Mouse (Mus musculus): ENCODE results near the gene Opa3. TPM values are rescaled to one million over a fixed set of nuclear protein-coding genes. Genes with fewer than 3 reads are reported as not detected.

Opa3 gene
- polyA plus RNA-seq, 1 experiment from 2014 or later, result 23.3 TPM

GRCm38 (mm10) chr7:19253437-19253836 is 25.3 kb downstream of the Opa3 start:
- H3K27me3 ChIP-seq (replicated peaks), result no peaks in the 10 kb centered on the region
- H3K4me1 ChIP-seq, result peaks cover 36% of the 10 kb centered on the region
- H3K9ac ChIP-seq, result no peak overlapping the region
- ATAC-seq, result no peak
- no peak overlapping the region for H3K4me3 ChIP-seq
- H3K9me3 ChIP-seq (replicated peaks), result no peaks in the 10 kb centered on the region
- peaks cover 39% of the 10 kb centered on the region for H3K36me3 ChIP-seq
- H3K4me2 ChIP-seq, result no peak overlapping the region
- WGBS (ENCODE audit: insufficient replicate concordance), result 61% methylated on average over 5 of the region's 5 CpGs
- H3K27ac ChIP-seq, result peak overlapping the region; percentile 57

- no peaks in the 10 kb centered on the region for H3K27me3 ChIP-seq (replicated peaks)
- no peak for ATAC-seq
- peaks cover 58% of the 10 kb centered on the region for H3K36me3 ChIP-seq
- WGBS (ENCODE audit: insufficient replicate concordance), result 86% methylated on average over 17 of the region's 17 CpGs
- H3K9me3 ChIP-seq (replicated peaks), result no peaks in the 10 kb centered on the region
- H3K4me3 ChIP-seq, result no peak overlapping the region
- H3K9ac ChIP-seq, result no peak overlapping the region
- H3K4me2 ChIP-seq, result no peak overlapping the region
- H3K27ac ChIP-seq, result no peak overlapping the region
- peaks cover 47% of the 10 kb centered on the region for H3K4me1 ChIP-seq
These were observed 27.3 kb downstream of the Opa3 start for GRCm38 (mm10) chr7:19255395-19255794.

GRCm38 (mm10) chr7:19256567-19256966 is 28.4 kb downstream of the Opa3 start:
- H3K4me1 ChIP-seq, result peaks cover 49% of the 10 kb centered on the region
- 0 out of 2 replicates have a peak overlapping the region, but pooled peaks have one; percentile 52 for H3K27ac ChIP-seq
- peaks cover 70% of the 10 kb centered on the region for H3K36me3 ChIP-seq
- ATAC-seq, result no peak
- WGBS (ENCODE audit: insufficient replicate concordance), result 74% methylated on average over 7 of the region's 7 CpGs
- H3K9me3 ChIP-seq (replicated peaks), result no peaks in the 10 kb centered on the region
- H3K9ac ChIP-seq, result no peak overlapping the region
- no peak overlapping the region for H3K4me3 ChIP-seq
- H3K27me3 ChIP-seq (replicated peaks), result no peaks in the 10 kb centered on the region
- no peak overlapping the region; the same call in 1 of the 2 replicates for H3K4me2 ChIP-seq

- peak overlapping the region; percentile 41 for H3K4me3 ChIP-seq
- H3K9me3 ChIP-seq (replicated peaks), result no peaks in the 10 kb centered on the region
- ATAC-seq, result peak; percentile 95
- H3K9ac ChIP-seq, result peak overlapping the region; percentile 50
- WGBS (ENCODE audit: insufficient replicate concordance), result 31% methylated on average over 11 of the region's 11 CpGs
- H3K27me3 ChIP-seq (replicated peaks), result no peaks in the 10 kb centered on the region
- H3K4me1 ChIP-seq, result peaks cover 52% of the 10 kb centered on the region
- peaks cover 79% of the 10 kb centered on the region for H3K36me3 ChIP-seq
- H3K27ac ChIP-seq, result peak overlapping the region; percentile 82
- peak overlapping the region; percentile 63 for H3K4me2 ChIP-seq
These were observed 29.4 kb downstream of the Opa3 start for GRCm38 (mm10) chr7:19257390-19258022.

GRCm38 (mm10) chr7:19258336-19258735 is 30.2 kb downstream of the Opa3 start:
- Histone ChIP-seq H3K9ac (0 out of 2 replicates have a peak overlapping the region, but pooled peaks have one; percentile 50), H3K9me3 (replicated peaks) (no peaks in the 10 kb centered on the region), H3K4me2 (peak overlapping the region; percentile 63), H3K4me3 (peak overlapping the region; percentile 41), H3K27ac (peak overlapping the region; percentile 82), H3K4me1 (peaks cover 49% of the 10 kb centered on the region), H3K36me3 (peaks cover 88% of the 10 kb centered on the region), H3K27me3 (replicated peaks) (no peaks in the 10 kb centered on the region)
- WGBS (ENCODE audit: insufficient replicate concordance), result 64% methylated on average over 3 of the region's 3 CpGs
- no peak for ATAC-seq

GRCm38 (mm10) chr7:19265147-19265546 is 37.0 kb downstream of the Opa3 start:
- H3K4me2 ChIP-seq, result peak overlapping the region; percentile 73
- H3K27me3 ChIP-seq (replicated peaks), result no peaks in the 10 kb centered on the region
- peak overlapping the region; percentile 36 for H3K4me3 ChIP-seq
- no peaks in the 10 kb centered on the region for H3K9me3 ChIP-seq (replicated peaks)
- peak overlapping the region; percentile 64 for H3K9ac ChIP-seq
- WGBS (ENCODE audit: insufficient replicate concordance), result 18% methylated on average over 7 of the region's 7 CpGs
- peaks cover 73% of the 10 kb centered on the region for H3K36me3 ChIP-seq
- ATAC-seq, result peak; percentile 85
- H3K27ac ChIP-seq, result peak overlapping the region; percentile 97
- peaks cover 81% of the 10 kb centered on the region for H3K4me1 ChIP-seq

GRCm38 (mm10) chr7:19265928-19266822 is 38.0 kb downstream of the Opa3 start:
- H3K9ac ChIP-seq, result peak overlapping the region; percentile 64
- peaks cover 80% of the 10 kb centered on the region for H3K4me1 ChIP-seq
- peaks cover 63% of the 10 kb centered on the region for H3K36me3 ChIP-seq
- ATAC-seq, result 0 out of 2 replicates have a peak, but pooled peaks have one; percentile 0
- H3K4me3 ChIP-seq, result peak overlapping the region; percentile 36
- H3K4me2 ChIP-seq, result peak overlapping the region; percentile 73
- no peaks in the 10 kb centered on the region for H3K27me3 ChIP-seq (replicated peaks)
- peak overlapping the region; percentile 97 for H3K27ac ChIP-seq
- H3K9me3 ChIP-seq (replicated peaks), result no peaks in the 10 kb centered on the region
- WGBS (ENCODE audit: insufficient replicate concordance), result 45% methylated on average over 10 of the region's 10 CpGs

GRCm38 (mm10) chr7:19267051-19267450 is 38.9 kb downstream of the Opa3 start:
- Histone ChIP-seq H3K9me3 (replicated peaks) (no peaks in the 10 kb centered on the region), H3K9ac (peak overlapping the region; percentile 64), H3K27ac (peak overlapping the region; percentile 97), H3K4me2 (peak overlapping the region; percentile 73), H3K4me1 (peaks cover 74% of the 10 kb centered on the region), H3K36me3 (peaks cover 54% of the 10 kb centered on the region), H3K4me3 (no peak overlapping the region), H3K27me3 (replicated peaks) (no peaks in the 10 kb centered on the region)
- ATAC-seq, result no peak
- 42% methylated on average over 10 of the region's 10 CpGs for WGBS (ENCODE audit: insufficient replicate concordance)

GRCm38 (mm10) chr7:19268993-19269681 is 41.0 kb downstream of the Opa3 start:
- Histone ChIP-seq H3K4me1 (peaks cover 84% of the 10 kb centered on the region), H3K27ac (peak overlapping the region; percentile 97), H3K4me2 (peak overlapping the region; percentile 99), H3K9me3 (replicated peaks) (no peaks in the 10 kb centered on the region), H3K36me3 (peaks cover 34% of the 10 kb centered on the region), H3K9ac (peak overlapping the region; percentile 92), H3K27me3 (replicated peaks) (no peaks in the 10 kb centered on the region), H3K4me3 (peak overlapping the region; percentile 93)
- no peak for ATAC-seq
- WGBS (ENCODE audit: insufficient replicate concordance), result 31% methylated on average over 10 of the region's 10 CpGs

- Histone ChIP-seq H3K36me3 (peaks cover 26% of the 10 kb centered on the region), H3K4me3 (peak overlapping the region; percentile 93), H3K27me3 (replicated peaks) (0 out of 2 replicates have a peak, but pooled peaks cover 4% of the 10 kb centered on the region), H3K9ac (peak overlapping the region; percentile 92), H3K9me3 (replicated peaks) (no peaks in the 10 kb centered on the region), H3K27ac (peak overlapping the region; percentile 97), H3K4me2 (peak overlapping the region; percentile 99), H3K4me1 (peaks cover 77% of the 10 kb centered on the region)
- WGBS (ENCODE audit: insufficient replicate concordance), result 2% methylated on average over 19 of the region's 19 CpGs
- ATAC-seq, result peak; percentile 11
These were observed 41.7 kb downstream of the Opa3 start for GRCm38 (mm10) chr7:19269721-19270441.
